In genomic region chr17:26371246-26371535, GRCm38 (mm10) we compare ENCODE assay signal across 19 mouse cellular contexts. TPM values are rescaled to one million over a fixed set of nuclear protein-coding genes. Genes with fewer than 3 reads are reported as not detected.
A peak's percentile ranks its signal among the peaks of the same experiment; 100 is the strongest.
DNase-seq lines count a peak whose midpoint lies in the region; ATAC-seq and TF ChIP-seq lines count a peak whose summit lies in the region.
"Had no signal": no experiment of that assay in that cellular context is flagged by ENCODE, and none has a peak within 500 bp of the region (broad histone marks: within the 10 kb centered on the region; RNA-seq: fewer than 3 reads in every experiment).

No protein-coding gene starts in this region.

- TF ChIP-seq EP300 in stomach, postnatal 0 days (optimal IDR thresholded peaks at IDR 0.05), result no peak

- H3K4me2 ChIP-seq in lung, embryonic 15.5 days, result no peak overlapping the region
- no peak overlapping the region for H3K4me2 ChIP-seq in stomach, embryonic 15.5 days
- H3K4me2 ChIP-seq in stomach, postnatal 0 days (replicated peaks; ENCODE audit: low read depth), result no peak overlapping the region
- no peak overlapping the region for H3K4me2 ChIP-seq in neural tube, embryonic 15.5 days
- H3K4me2 ChIP-seq: forebrain, embryonic 13.5 days; heart, embryonic 13.5 days; hindbrain, embryonic 14.5 days had no signal

- intact Hi-C loops in left cerebral cortex, postnatal 14 days (cut with DNase I), result loop anchor here (5.0 kb wide), 1 partner anchor 59 kb away; no protein-coding TSS in a partner anchor

- H3K9me3 ChIP-seq in lung, embryonic 15.5 days, result no peaks in the 10 kb centered on the region
- H3K9me3 ChIP-seq in stomach, embryonic 15.5 days, result no peaks in the 10 kb centered on the region
- H3K9me3 ChIP-seq in stomach, postnatal 0 days (ENCODE audit: control insufficient read depth, low read length), result no peaks in the 10 kb centered on the region
- no peaks in the 10 kb centered on the region for H3K9me3 ChIP-seq in neural tube, embryonic 15.5 days (replicated peaks)
- H3K9me3 ChIP-seq: forebrain, embryonic 10.5 days; forebrain, embryonic 13.5 days; heart, embryonic 10.5 days; heart, embryonic 13.5 days had no signal

- no peak for TF ChIP-seq CTCF in stomach, postnatal 0 days (IDR thresholded peaks at IDR 0.05; ENCODE audit: low read depth)

- no peak overlapping the region for H3K9ac ChIP-seq in lung, embryonic 15.5 days
- no peak overlapping the region for H3K9ac ChIP-seq in stomach, embryonic 15.5 days
- H3K9ac ChIP-seq in stomach, postnatal 0 days (ENCODE audit: low read length), result no peak overlapping the region
- H3K9ac ChIP-seq in neural tube, embryonic 15.5 days (replicated peaks), result no peak overlapping the region
- H3K9ac ChIP-seq: forebrain, embryonic 13.5 days; heart, embryonic 13.5 days; hindbrain, embryonic 14.5 days had no signal

- no peaks in the 10 kb centered on the region for H3K36me3 ChIP-seq in lung, embryonic 15.5 days
- H3K36me3 ChIP-seq in stomach, embryonic 15.5 days, result no peaks in the 10 kb centered on the region
- H3K36me3 ChIP-seq in stomach, postnatal 0 days (ENCODE audit: control insufficient read depth, insufficient read depth, low read length), result no peaks in the 10 kb centered on the region
- no peaks in the 10 kb centered on the region for H3K36me3 ChIP-seq in neural tube, embryonic 15.5 days
- H3K36me3 ChIP-seq: forebrain, embryonic 10.5 days; heart, embryonic 10.5 days; heart, embryonic 13.5 days had no signal

- WGBS in lung, embryonic 15.5 days, result 55% methylated on average over 3 of the region's 3 CpGs
- WGBS in stomach, embryonic 15.5 days, result 59% methylated on average over 3 of the region's 3 CpGs
- 40% methylated on average over 3 of the region's 3 CpGs for WGBS in stomach, postnatal 0 days
- WGBS in neural tube, embryonic 15.5 days, result 62% methylated on average over 3 of the region's 3 CpGs

- DNase-seq in adrenal gland, adult 2 months, result peak; percentile 38
- DNase-seq in adrenal gland, postnatal 25 days, result no peak
- DNase-seq in lung, postnatal 36 days, result no peak
- DNase-seq in stomach, postnatal 0 days (ENCODE audit: low spot score), result no peak
- no peak for DNase-seq in left cerebral cortex, postnatal 14 days (ENCODE audit: low spot score in 2 of 2)
- DNase-seq: cerebellum, adult 11-12 months; embryo, embryonic 11 days had no signal

- no peak overlapping the region for H3K4me3 ChIP-seq in lung, embryonic 15.5 days
- H3K4me3 ChIP-seq in stomach, embryonic 15.5 days (replicated peaks), result no peak overlapping the region
- H3K4me3 ChIP-seq in stomach, postnatal 0 days (ENCODE audit: low read depth, low read length), result no peak overlapping the region
- H3K4me3 ChIP-seq in neural tube, embryonic 15.5 days (replicated peaks), result no peak overlapping the region
- H3K4me3 ChIP-seq: erythroblast, embryonic 14.5 days; forebrain, embryonic 10.5 days; forebrain, embryonic 13.5 days; heart, adult 2 months; heart, embryonic 10.5 days; heart, embryonic 13.5 days had no signal

- peaks cover 52% of the 10 kb centered on the region for H3K4me1 ChIP-seq in lung, embryonic 15.5 days
- H3K4me1 ChIP-seq in stomach, embryonic 15.5 days, result peaks cover 32% of the 10 kb centered on the region
- peaks cover 13% of the 10 kb centered on the region for H3K4me1 ChIP-seq in stomach, postnatal 0 days (replicated peaks; ENCODE audit: control insufficient read depth, insufficient read depth)
- 0 out of 2 replicates have a peak, but pooled peaks cover 3% of the 10 kb centered on the region for H3K4me1 ChIP-seq in neural tube, embryonic 15.5 days

- H3K27me3 ChIP-seq in lung, embryonic 15.5 days, result no peaks in the 10 kb centered on the region
- no peaks in the 10 kb centered on the region for H3K27me3 ChIP-seq in stomach, embryonic 15.5 days (replicated peaks)
- no peaks in the 10 kb centered on the region for H3K27me3 ChIP-seq in stomach, postnatal 0 days (ENCODE audit: control insufficient read depth, insufficient read depth, low read length)
- no peaks in the 10 kb centered on the region for H3K27me3 ChIP-seq in neural tube, embryonic 15.5 days (replicated peaks)
- H3K27me3 ChIP-seq: forebrain, embryonic 13.5 days had no signal

- ATAC-seq in lung, embryonic 15.5 days (ENCODE audit: borderline replicate concordance, extremely low read depth, low FRiP score, low TSS enrichment), result no peak
- no peak for ATAC-seq in stomach, embryonic 15.5 days (ENCODE audit: insufficient read depth, low FRiP score, low read depth)
- no peak for ATAC-seq in stomach, postnatal 0 days (ENCODE audit: low FRiP score, low TSS enrichment)
- no peak for ATAC-seq in neural tube, embryonic 15.5 days (ENCODE audit: low FRiP score)
- ATAC-seq: forebrain, embryonic 13.5 days; forebrain, embryonic 16.5 days had no signal

- H3K27ac ChIP-seq in lung, embryonic 15.5 days, result peak overlapping the region; percentile 59
- H3K27ac ChIP-seq in stomach, embryonic 15.5 days, result 0 out of 2 replicates have a peak overlapping the region, but pooled peaks have one; percentile 6
- no peak overlapping the region for H3K27ac ChIP-seq in stomach, postnatal 0 days (replicated peaks)
- H3K27ac ChIP-seq in neural tube, embryonic 15.5 days (replicated peaks), result no peak overlapping the region
- H3K27ac ChIP-seq: forebrain, embryonic 10.5 days; forebrain, embryonic 13.5 days; heart, adult 2 months; heart, embryonic 10.5 days; hindbrain, embryonic 14.5 days; hindbrain, postnatal 0 days had no signal

RNA-seq across cellular contexts. Expression of gene Neurl1b, which starts 43.4 kb away (rescaled TPM):
- total RNA-seq in adrenal gland, adult 2 months (2021), result 10 to 100 TPM; 31.7 to 48.5 TPM
- 142 and 152 TPM in 2 replicates for polyA plus RNA-seq in adrenal gland, adult 2 months (2012; rRNA removed)
- 49.1 and 57.1 TPM in 2 replicates for total RNA-seq in adrenal gland, postnatal 25 days (2021)
- 1.8 and 2.0 TPM in 2 replicates for polyA plus RNA-seq in lung, embryonic 15.5 days (2015; fragmentation: Nextera tagmentation; extraction: Ambion mirVana)
- 2.5 and 2.6 TPM in 2 replicates for polyA plus RNA-seq in stomach, embryonic 15.5 days (2015; fragmentation: Nextera tagmentation; extraction: Ambion mirVana)
- 1.1 and 1.4 TPM in 2 replicates for polyA plus RNA-seq in stomach, postnatal 0 days (2015; fragmentation: Nextera tagmentation; extraction: Ambion mirVana)
- polyA plus RNA-seq in neural tube, embryonic 15.5 days (2015; fragmentation: Nextera tagmentation; extraction: Ambion mirVana), result 1.3 and 1.8 TPM in 2 replicates
- 100 to 1,000 TPM; 105 to 111 TPM for total RNA-seq in left cerebral cortex, postnatal 14 days (2021)
- polyA plus RNA-seq: erythroblast, embryonic 14.5 days had no signal

Comparison
In these comparisons a context has a peak if more than half of its experiments do, and no peak if none do; other contexts are left out.
1. H3K27ac ChIP-seq: peak in lung, embryonic 15.5 days (single experiment) and stomach, embryonic 15.5 days (single experiment); none in stomach, postnatal 0 days (single experiment) and neural tube, embryonic 15.5 days (single experiment).
2. RNA of gene Neurl1b, which starts 43.4 kb away (polyA plus RNA-seq): 142 to 152 TPM in adrenal gland, adult 2 months; 2.5 to 2.6 TPM in stomach, embryonic 15.5 days, 1.8 to 2.0 TPM in lung, embryonic 15.5 days, 1.3 to 1.8 TPM in neural tube, embryonic 15.5 days and 1.1 to 1.4 TPM in stomach, postnatal 0 days; every median in the first group is over 10 times any median in the second.